Mouse (Mus musculus) frontal cortex, adult 2 months (tissue): ENCODE results near the gene Xpo4. TPM values are rescaled to one million over a fixed set of nuclear protein-coding genes. Genes with fewer than 3 reads are reported as not detected.

Experiments
- DNase-seq, 2 experiments: peaks; one replicate each; pipeline ENCODE4 v3.0.0; 2022; ENCODE audit warnings: low spot score in 1 of 2; ENCODE audit errors: extremely low spot score in 1 of 2
- polyA plus RNA-seq: library from polyadenylated mRNA; depleted of rRNA; stranded (reverse); fragments of >200 nt; gene quantifications from 2 replicates; pipeline ENCODE4 v1.2.3, GENCODE M21; 2012; rRNA removed

Gene Xpo4
- polyA plus RNA-seq, 1 experiment: 8.0 TPM

DNA sequence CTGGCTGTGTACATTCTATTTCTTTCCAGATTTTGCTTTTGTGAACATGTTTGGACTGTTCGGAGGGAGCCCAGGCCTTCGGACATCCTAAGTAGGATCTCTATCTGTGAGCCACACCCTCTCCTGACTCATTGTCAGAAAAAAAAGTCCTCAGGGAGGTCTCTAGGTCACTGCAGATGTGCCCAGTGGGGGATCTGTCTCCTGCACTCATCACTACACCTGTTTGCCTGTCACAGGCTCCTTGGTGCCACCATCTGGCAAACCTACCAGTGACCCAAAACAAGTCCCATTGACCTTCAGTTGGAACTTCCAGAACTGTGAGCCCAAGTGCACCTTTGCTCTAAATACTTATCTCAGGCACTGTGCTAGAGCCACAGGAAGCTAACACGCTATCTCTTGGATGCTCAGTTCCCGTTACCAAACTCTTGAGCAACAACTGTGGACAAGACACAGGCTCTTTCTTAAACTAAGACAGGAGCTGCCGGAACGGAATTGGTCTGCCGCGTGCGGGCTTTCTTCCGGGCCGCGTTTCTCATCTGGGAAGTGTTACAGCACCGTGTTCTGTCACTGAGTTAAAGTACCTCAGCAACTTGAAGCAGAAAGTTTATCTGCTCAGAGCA is 121.7 kb downstream of the Xpo4 start:
- no peak for DNase-seq

DNA sequence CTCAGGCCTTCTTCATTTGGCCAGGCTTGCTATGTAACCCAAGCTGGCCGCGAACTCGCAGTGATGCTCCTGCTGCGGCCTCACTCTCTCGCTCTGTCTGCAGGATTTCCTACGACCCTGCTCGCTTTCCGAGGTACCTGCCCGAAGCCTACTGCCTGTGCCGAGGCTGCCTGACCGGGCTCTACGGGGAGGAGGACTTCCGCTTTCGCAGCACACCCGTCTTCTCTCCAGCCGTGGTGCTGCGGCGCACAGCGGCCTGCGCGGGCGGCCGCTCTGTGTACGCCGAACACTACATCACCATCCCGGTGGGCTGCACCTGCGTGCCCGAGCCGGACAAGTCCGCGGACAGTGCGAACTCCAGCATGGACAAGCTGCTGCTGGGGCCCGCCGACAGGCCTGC is 123.0 kb downstream of the Xpo4 start:
- no peak for DNase-seq

DNA sequence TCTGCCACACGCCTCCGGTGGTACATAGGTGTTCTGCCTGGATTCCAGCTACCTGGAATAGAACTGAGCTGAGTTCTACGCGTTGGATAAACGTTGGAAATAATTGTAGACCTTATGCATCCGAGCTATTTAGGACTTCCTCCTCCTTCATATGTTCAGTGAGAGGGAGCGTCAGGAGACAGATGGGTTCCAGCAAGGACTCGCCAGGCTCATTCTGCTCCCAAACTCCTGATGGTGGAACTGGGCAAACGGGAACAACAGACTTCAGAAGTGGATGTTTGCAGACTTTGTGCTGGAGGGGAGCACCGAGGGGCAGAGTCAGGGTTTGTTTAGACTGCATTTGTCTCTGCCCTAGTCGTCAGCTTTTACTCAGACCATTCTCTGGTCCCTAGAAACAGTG is 124.5 kb downstream of the Xpo4 start:
- peak in 1 of 2 experiments; percentile 58 for DNase-seq

DNA sequence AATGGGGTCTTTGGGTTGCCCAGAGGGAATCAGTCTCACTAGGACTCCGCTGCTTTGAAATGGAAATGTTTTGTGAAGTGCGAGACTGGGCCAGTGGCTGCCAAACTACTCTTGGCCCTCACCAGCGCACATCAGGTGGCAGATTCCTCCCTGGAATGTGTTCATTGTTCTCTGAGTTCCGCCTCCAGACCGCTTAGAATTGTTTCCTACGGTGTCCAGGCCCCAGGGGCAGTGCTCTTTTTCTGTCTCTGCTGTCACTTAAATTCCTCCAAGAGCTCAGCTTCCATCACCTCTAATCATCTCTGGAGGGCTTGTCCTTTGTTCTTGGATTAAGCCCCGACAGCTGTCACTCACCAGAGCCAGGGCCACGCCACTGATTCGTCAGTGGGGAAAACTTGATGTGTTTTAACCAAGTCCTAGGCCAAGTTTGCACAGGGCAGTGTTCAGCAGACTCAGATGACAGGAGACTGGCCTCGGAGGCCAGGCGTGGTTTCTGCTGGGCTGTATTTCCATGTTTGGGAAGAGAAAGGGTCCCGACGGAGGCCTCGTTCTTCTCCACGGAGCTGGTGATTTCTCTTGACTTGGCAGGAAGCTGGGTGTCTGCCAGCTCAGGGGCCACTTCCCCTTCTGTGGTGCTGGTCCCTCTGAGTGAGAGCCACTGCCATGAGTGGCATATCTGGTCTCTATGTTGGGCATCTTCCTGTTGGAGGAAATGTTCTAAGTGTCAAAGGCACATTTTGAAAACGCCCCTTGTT is 127.8 kb downstream of the Xpo4 start:
- DNase-seq: no peak

DNA sequence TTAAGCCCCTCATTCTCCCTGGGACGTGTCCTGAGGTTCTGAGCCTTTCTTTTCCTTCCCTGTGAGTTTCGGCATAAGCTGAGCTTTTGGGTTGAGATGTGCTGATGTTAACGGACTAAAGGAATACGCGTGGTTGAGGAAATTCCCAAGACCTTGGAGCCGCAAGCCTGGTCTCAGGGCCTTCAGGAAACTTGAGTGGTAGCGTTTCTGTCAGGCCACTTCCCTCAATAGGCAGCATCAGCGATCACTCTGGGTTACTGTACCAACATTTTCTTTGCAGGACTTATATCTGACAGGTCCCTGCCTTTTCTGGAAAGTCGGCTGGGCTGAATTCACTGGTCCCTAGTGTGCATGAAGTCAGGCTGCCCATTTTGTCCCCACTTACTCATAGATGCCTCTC is 128.4 kb downstream of the Xpo4 start:
- DNase-seq: no peak

DNA sequence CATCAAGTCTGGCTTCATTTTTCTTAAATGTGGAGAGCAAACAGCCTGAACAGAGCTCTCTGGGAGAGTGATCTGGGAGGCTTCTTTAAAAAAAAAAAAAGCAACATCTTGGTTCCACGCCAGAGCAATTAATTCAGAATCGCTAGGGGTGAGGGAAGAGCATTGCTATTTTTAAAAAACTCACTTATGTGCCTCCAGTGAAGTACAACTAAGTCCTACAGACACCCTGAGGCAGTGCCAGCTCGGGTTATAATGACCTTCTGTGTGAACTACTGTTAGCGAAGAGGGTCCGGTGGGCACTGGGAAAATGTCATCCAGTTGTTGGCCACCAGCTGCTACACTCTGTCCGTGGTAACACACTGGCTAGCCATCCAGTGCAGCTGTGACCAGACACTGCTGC is 129.6 kb downstream of the Xpo4 start:
- peak in 1 of 2 experiments; percentile 66 for DNase-seq

DNA sequence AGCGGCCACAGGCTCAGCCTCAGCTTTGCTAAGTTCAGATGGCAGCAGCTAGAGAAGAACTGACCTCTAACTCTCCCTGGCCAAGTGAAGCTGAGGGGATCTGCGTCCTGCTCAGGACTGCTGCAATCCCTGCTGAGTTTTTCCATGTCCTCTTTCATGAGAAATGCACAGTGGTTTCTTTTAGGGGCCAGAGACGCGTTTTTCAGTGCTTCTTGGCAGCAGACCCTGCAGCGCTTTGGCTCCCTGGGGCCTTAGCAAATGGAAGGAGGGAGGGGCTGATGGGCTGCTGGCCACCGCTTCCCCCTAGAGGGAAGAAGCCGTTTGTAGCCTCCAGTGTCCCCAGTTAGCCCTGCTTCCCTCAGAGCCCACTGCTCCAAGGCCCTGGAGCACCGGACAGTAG is 130.3 kb downstream of the Xpo4 start:
- DNase-seq: peak in 1 of 2 experiments; percentile 26

DNA sequence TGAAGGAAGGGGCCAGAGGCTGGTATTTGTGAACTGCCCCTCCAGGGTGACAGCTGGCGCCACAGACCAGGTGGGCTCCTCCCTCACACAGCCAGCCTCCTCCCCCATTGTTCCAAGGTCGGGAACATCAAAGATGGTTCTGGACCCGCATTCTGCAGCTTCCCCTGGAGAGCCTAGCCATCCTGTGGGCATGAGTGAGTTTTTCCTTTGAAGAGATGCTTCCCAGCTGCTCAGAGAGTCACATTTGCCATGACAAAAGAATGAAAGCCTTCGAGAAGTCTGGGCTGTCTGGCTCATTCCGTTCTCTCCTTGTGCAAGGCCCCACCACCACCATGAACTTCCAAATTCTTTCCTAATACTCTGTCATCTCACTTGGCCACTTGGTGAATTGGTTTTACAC is 130.9 kb downstream of the Xpo4 start:
- DNase-seq: no peak

DNA sequence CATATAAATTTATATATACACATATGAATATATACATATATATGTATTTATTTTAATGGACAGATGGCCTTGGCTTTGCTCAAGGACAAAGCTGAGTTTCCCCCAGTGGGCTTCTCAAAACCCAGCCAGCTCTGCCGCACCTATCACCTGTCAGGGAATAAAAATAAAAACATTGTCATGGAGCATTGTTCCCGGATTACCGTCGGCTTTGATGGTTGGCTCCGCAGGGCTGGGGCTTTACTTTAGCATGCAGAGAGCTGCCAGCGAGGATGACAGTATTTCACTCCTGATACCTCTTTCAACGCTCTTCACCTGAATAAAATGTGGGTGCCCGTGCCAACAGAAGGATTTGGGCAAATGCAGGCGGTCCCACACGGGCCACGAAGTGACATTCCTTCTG is 131.4 kb downstream of the Xpo4 start:
- DNase-seq: no peak

DNA sequence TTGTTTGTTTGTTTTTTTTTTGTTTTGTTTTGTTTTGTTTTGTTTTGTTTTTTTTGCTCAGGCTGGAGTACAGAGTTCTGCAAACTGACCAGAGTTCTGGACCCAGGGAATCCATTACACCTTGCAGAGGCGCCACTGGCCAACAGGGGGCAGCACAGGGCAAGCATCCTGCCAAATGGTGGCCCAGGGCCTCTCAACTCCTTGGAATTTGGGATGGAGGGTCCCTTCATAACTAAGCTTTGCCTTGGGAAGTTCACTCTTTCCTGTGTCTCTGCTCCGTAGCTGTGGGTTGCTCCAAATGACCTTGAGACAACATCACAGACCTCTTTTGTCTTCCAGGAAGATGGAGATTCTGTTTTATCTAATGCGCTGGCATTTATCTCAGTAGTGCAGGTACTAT is 132.0 kb downstream of the Xpo4 start:
- DNase-seq: peak in 1 of 2 experiments; percentile 66

DNA sequence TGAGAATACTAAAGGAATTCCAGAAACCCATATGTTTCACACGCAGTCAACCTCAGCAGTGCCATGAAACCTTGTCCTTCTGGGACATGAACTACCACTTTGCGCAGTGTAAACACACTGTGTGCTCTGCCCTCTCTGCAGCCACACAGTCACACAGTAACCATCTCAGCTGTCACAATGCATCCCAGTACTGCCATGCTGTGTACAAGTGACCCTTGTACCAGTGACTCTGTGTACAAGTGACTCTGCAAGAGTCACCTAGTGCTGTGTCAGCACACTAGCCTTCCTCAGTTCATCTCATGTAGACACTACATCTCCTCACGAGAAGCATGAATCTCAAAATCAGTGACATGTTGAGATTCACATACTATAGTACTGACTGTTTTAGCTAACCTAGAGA is 132.7 kb downstream of the Xpo4 start:
- no peak for DNase-seq

DNA sequence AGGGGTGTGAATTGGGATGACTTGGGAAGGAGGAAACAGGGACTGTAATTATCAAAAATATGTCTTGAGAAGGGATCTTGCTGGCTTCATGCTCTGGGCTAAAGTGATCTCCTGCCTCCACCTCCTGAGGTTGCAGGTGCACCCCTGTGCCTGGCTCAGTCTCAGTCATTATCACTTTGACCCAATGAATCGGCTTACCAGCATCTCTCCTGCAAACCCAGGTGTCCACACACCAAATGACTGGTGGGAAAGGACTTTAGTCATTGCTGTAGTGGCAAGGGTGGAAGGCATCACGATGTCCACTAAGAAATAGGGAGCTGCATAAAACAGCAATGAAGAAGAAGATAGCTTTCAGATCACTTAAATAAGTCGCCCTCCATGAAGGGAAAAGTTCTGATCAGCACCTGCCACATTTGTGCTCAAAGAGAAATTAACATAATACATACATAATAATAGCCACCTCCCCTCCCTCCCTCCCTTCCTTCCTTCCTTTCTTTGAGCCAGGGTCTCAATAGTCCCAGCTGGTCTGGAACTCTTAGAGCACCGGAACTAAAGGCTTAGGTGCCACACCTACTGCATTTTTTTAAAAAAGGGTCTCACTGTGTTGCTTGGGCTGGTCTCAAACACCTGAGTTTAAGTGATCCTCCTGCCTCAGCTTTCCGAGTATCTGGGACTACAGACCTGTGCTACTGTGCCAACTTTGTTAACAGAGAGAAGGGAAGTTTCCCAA is 135.3 kb downstream of the Xpo4 start:
- no peak for DNase-seq

DNA sequence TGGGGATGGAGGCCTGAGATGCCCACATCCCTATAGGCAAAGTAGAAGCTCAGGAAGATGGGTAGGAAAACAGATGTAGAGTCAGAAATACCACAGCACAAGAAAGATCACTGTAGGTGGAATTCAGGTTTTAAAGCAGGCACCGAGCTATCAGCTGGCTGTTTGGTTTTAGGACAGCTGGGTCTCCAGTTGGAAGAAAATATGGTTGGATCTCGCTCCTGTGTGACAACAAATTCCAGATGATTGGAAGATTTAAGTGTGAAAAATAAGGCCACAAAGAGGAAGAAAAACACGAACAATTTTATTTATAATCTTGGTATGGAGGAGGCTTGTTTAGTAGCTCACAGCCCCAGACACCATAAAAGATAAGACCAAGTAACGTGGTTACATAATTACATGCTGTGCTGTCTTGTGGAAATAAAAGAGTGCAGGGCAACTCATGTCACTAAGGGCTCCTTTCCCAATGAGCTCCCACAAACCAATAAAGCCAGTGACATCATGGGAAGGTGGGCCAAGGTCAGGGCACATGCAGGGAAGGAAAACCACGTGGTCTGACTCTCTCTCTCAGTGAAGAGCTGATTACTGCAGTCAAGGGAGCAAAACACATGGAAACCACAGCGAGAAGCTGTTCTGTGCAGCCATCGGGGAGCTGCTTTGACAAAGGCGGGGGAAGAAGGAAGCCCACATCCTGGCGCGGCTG is 136.0 kb downstream of the Xpo4 start:
- DNase-seq: peak in 1 of 2 experiments; percentile 76

DNA sequence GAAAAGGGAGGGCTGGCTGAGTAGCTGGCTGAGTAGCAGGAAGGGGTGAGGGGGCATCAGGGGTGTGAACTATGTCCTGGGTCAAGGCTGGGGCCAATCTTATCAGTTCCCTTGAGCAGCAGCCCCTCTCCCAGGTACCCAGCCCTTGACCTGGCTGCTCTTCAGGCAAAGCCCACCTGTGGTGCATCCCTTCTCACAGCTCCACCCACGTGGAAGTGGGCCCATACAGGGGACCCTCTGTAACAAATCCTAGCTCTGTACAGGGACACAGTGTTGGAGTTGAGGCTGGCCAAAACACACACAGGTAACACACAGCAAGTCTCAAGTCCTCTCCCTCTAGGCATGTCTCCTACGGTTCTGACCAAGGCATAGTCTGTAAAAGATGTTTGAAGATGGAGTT is 137.6 kb downstream of the Xpo4 start:
- DNase-seq: no peak

Other genes with a start within 250 kb of the Xpo4 start
- gene Ift88, start 241.4 kb downstream of the Xpo4 start, polyA plus RNA-seq: 18.3 and 20.0 TPM in 2 replicates
- 29.5 and 31.7 TPM in 2 replicates for gene Il17d, start 140.7 kb downstream of the Xpo4 start, polyA plus RNA-seq
- 40.9 and 43.0 TPM in 2 replicates for gene Eef1akmt1, start 93.8 kb downstream of the Xpo4 start, polyA plus RNA-seq
- not detected in 2 replicates for gene Gm49361, start 80.7 kb upstream of the Xpo4 start, polyA plus RNA-seq
- 14.7 and 15.3 TPM in 2 replicates for gene Lats2, start 93.0 kb upstream of the Xpo4 start, polyA plus RNA-seq
- 26.4 and 42.7 TPM in 2 replicates for gene Sap18, start 132.8 kb upstream of the Xpo4 start, polyA plus RNA-seq
- 0.50 and 0.67 TPM in 2 replicates for gene Ska3, start 160.8 kb upstream of the Xpo4 start, polyA plus RNA-seq
- gene Mrpl57, start 160.8 kb upstream of the Xpo4 start, polyA plus RNA-seq: 58.6 and 64.8 TPM in 2 replicates
- gene Zdhhc20, start 224.8 kb upstream of the Xpo4 start, polyA plus RNA-seq: 26.9 and 30.9 TPM in 2 replicates